Mouse (Mus musculus) ES-E14 (cell line): ENCODE measurements at regions not wholly inside any gene's neighbourhood (a gene's known extent, or its start where the extent isn't known, plus 50 kb on each side); places are given as distances from the start of the nearest gene placed in this dataset.

Source experiments
- CHD2 ChIP-seq: IDR thresholded peaks from 2 replicates; pipeline ENCODE4 v1.6.1; 2014; ENCODE audit warnings: mild to moderate bottlenecking, low read depth, low read length, inconsistent platforms
- HCFC1 ChIP-seq: IDR thresholded peaks from 2 replicates; pipeline ENCODE4 v1.6.1; 2012; ENCODE audit warnings: low read length, inconsistent platforms, borderline replicate concordance; ENCODE audit not compliant: insufficient read depth
- MAFK ChIP-seq: IDR thresholded peaks from 2 replicates; pipeline ENCODE4 v1.6.1; 2014; ENCODE audit warnings: mild to moderate bottlenecking, low read depth, low read length, inconsistent platforms; ENCODE audit not compliant: insufficient read depth
- ZC3H11A ChIP-seq: IDR thresholded peaks from 2 replicates; pipeline ENCODE4 v1.6.1; 2012; ENCODE audit warnings: low read depth, mild to moderate bottlenecking, inconsistent platforms, low read length, borderline replicate concordance
- ZNF384 ChIP-seq: IDR thresholded peaks from 2 replicates; pipeline ENCODE4 v1.6.1; 2012; ENCODE audit warnings: low read depth, low read length, inconsistent platforms

GRCm38 (mm10) chr9:115364919-115365861 lies 55.0 kb upstream of the Stt3b start:
- TF ChIP-seq ZNF384 (no peak), HCFC1 (no peak), ZC3H11A (peak; percentile 51; the same call in 1 of the 2 replicates), MAFK (no peak), CHD2 (no peak)
